Mouse (Mus musculus) layer of hippocampus, adult 9-11 months (tissue): ENCODE results near the gene Nt5c2.

Source experiments
- DNase-seq: peaks from one replicate; pipeline ENCODE4 v3.0.0; 2022

Gene Nt5c2

DNA sequence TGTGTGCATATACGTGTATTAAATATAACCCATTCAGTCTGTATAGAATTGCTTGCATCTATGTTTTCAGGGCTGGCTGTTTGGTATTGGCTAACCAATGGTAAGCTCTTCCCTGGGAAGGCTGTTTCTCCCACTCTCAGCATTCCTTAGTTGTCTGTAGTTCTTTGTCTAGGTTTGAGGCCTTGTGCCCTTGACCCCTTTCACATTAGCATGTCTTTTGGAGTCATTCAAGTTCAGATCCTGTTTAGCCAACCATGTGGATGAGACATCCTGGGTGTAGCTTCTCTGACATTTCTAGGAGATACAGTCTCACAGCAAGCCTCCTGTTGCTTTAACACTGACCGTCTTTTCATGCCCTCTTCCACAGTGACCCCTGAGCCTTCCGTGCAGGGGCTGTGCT lies 178.9 kb downstream of the Nt5c2 start:
- DNase-seq, result no peak

DNA sequence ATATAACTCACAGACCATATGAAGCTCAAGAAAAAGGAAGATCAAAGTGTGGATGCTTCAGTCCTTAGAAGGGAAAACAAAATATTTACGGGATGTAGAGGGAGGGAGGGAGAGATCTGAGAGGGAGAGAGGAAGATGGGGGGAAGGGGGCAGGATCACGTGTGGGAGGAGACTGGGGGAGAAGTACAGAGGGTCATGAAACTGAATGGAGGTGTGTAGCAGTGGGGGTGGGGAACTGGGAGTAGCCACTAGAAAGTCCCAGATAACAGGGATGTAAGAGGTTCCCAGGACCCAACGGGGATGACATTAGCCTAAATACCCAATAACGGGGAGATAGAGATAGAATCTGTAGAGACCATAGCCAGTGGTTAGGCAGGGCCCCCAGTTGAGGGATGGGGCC lies 179.6 kb downstream of the Nt5c2 start:
- no peak for DNase-seq

DNA sequence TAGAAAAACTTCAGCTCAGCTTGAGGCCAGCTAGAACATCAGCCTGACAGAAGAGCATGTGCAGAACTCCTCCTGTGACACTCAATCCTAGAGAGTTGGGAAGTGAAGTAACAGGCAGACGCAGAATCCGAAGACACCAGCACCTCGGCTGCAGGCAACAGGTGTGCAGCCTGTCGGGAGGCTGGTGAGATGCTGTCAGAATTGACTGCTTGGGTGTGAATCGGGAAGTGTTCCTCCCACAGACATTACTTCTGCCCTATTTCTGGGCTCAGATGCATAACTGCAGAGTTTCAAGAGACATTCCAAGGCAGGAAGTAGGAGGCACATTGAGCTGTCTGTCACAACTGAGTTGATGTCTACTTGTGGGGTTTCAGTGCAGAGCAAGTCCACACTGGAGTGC lies 180.7 kb downstream of the Nt5c2 start:
- DNase-seq, result no peak
